In the genomic region with DNA sequence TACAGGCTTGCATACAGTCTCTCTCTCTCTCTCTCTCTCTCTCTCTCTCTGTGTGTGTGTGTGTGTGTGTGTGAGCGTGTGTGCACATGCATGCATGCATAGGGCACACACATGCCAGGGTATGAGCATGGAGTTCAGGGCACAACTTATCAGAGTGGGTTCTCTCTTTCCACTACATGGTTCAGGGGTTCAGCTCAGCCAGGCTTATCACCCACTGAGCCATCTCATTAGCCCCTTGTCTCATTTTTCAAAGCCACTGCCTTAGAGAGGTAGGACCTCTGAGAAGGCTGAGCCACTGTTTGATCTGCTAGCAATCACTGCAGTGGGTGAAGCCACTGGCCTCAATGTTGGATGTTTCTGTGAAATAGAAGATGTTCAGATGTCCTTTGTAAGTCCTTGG, we compare ENCODE assay signal across 33 mouse cellular contexts.
"Had no signal": no experiment of that assay in that cellular context is flagged by ENCODE, and none has a peak within 500 bp of the region (broad histone marks: within the 10 kb centered on the region; RNA-seq: fewer than 3 reads in every experiment).

No protein-coding gene starts in this region.

- DNase-seq: left cerebral cortex, postnatal 4 days; liver; liver, embryonic 13.5 days; liver, postnatal 0 days; lung, adult 18-20 months; lung, adult 2 months; lung, embryonic 14.5 days; lung, postnatal 10 days; lung, postnatal 14 days; lung, postnatal 36 days; lung, postnatal 4 days; midbrain, embryonic 14.5 days had no signal

- H3K4me1 ChIP-seq: limb, embryonic 15.5 days; liver, embryonic 12.5 days; liver, embryonic 13.5 days; liver, embryonic 15.5 days; lung, embryonic 15.5 days; megakaryocyte, embryonic 14.5 days; midbrain, embryonic 10.5 days; midbrain, embryonic 12.5 days; midbrain, embryonic 13.5 days; midbrain, embryonic 15.5 days; neural tube, embryonic 12.5 days; neural tube, embryonic 13.5 days had no signal

- ATAC-seq: liver, embryonic 12.5 days; liver, postnatal 0 days; lung, postnatal 0 days; midbrain, embryonic 13.5 days; midbrain, embryonic 15.5 days; midbrain, embryonic 16.5 days had no signal

- H3K27me3 ChIP-seq: limb, embryonic 12.5 days; limb, embryonic 13.5 days; limb, embryonic 15.5 days; liver, embryonic 12.5 days; liver, embryonic 13.5 days; liver, embryonic 15.5 days; lung, embryonic 15.5 days; megakaryocyte, embryonic 14.5 days; midbrain, embryonic 12.5 days; midbrain, embryonic 13.5 days; midbrain, embryonic 15.5 days; neural tube, embryonic 12.5 days; neural tube, embryonic 13.5 days had no signal

- H3K4me2 ChIP-seq: limb, embryonic 12.5 days; limb, embryonic 13.5 days; limb, embryonic 15.5 days; liver, embryonic 11.5 days; liver, embryonic 12.5 days; liver, embryonic 13.5 days; liver, embryonic 15.5 days; lung, embryonic 14.5 days; lung, embryonic 15.5 days; midbrain, embryonic 11.5 days; midbrain, embryonic 12.5 days; midbrain, embryonic 13.5 days; midbrain, embryonic 15.5 days; neural tube, embryonic 12.5 days; neural tube, embryonic 13.5 days had no signal

- H3K4me3 ChIP-seq: limb, embryonic 10.5 days; limb, embryonic 12.5 days; limb, embryonic 13.5 days; limb, embryonic 15.5 days; liver, embryonic 12.5 days; liver, embryonic 13.5 days; liver, embryonic 15.5 days; lung, embryonic 15.5 days; megakaryocyte, embryonic 14.5 days; midbrain, embryonic 10.5 days; midbrain, embryonic 12.5 days; midbrain, embryonic 13.5 days; midbrain, embryonic 15.5 days; myocyte; neural tube, embryonic 12.5 days; neural tube, embryonic 13.5 days had no signal

- H3K9ac ChIP-seq: limb, embryonic 12.5 days; limb, embryonic 13.5 days; limb, embryonic 15.5 days; liver, embryonic 12.5 days; liver, embryonic 13.5 days; liver, embryonic 14.5 days; liver, embryonic 15.5 days; liver, postnatal 0 days; lung, embryonic 14.5 days; lung, embryonic 15.5 days; midbrain, embryonic 12.5 days; midbrain, embryonic 13.5 days; midbrain, embryonic 15.5 days; neural tube, embryonic 12.5 days; neural tube, embryonic 13.5 days had no signal

- H3K36me3 ChIP-seq: limb, embryonic 10.5 days; limb, embryonic 12.5 days; limb, embryonic 13.5 days; limb, embryonic 15.5 days; liver, embryonic 12.5 days; liver, embryonic 13.5 days; liver, embryonic 15.5 days; lung, embryonic 15.5 days; midbrain, embryonic 10.5 days; midbrain, embryonic 12.5 days; midbrain, embryonic 13.5 days; midbrain, embryonic 15.5 days; neural tube, embryonic 12.5 days; neural tube, embryonic 13.5 days had no signal

- H3K27ac ChIP-seq: limb, embryonic 10.5 days; limb, embryonic 12.5 days; limb, embryonic 13.5 days; limb, embryonic 15.5 days; liver, embryonic 12.5 days; liver, embryonic 13.5 days; liver, embryonic 14.5 days; liver, embryonic 15.5 days; lung, embryonic 15.5 days; macrophage; midbrain, embryonic 10.5 days; midbrain, embryonic 12.5 days; midbrain, embryonic 13.5 days; midbrain, embryonic 15.5 days; neural tube, embryonic 12.5 days; neural tube, embryonic 13.5 days had no signal

- H3K9me3 ChIP-seq: limb, embryonic 10.5 days; limb, embryonic 12.5 days; limb, embryonic 13.5 days; limb, embryonic 15.5 days; liver, embryonic 12.5 days; liver, embryonic 13.5 days; liver, embryonic 15.5 days; lung, embryonic 15.5 days; midbrain, embryonic 10.5 days; midbrain, embryonic 12.5 days; midbrain, embryonic 13.5 days; midbrain, embryonic 15.5 days; neural tube, embryonic 12.5 days; neural tube, embryonic 13.5 days had no signal
